In genomic region chr16:24913641-24914392, GRCm38 (mm10) we compare ENCODE assay signal across 10 mouse cellular contexts.
DNase-seq lines count a peak whose midpoint lies in the region; ATAC-seq and TF ChIP-seq lines count a peak whose summit lies in the region.
"Had no signal": no experiment of that assay in that cellular context is flagged by ENCODE, and none has a peak within 500 bp of the region (broad histone marks: within the 10 kb centered on the region; RNA-seq: fewer than 3 reads in every experiment).

No protein-coding gene starts in this region.

- no peaks in the 10 kb centered on the region for H3K9me3 ChIP-seq in heart, embryonic 13.5 days
- H3K9me3 ChIP-seq in liver, postnatal 0 days (ENCODE audit: low read length): no peaks in the 10 kb centered on the region
- H3K9me3 ChIP-seq: limb, embryonic 13.5 days had no signal

- no peak for ATAC-seq in heart, embryonic 13.5 days (ENCODE audit: extremely low read depth, insufficient number of reproducible peaks, low FRiP score, low TSS enrichment)
- no peak for ATAC-seq in liver, postnatal 0 days

- H3K9ac ChIP-seq in heart, embryonic 13.5 days: no peak overlapping the region
- no peak overlapping the region for H3K9ac ChIP-seq in liver, postnatal 0 days (replicated peaks)
- H3K9ac ChIP-seq: limb, embryonic 13.5 days had no signal

- H3K27ac ChIP-seq in heart, embryonic 13.5 days (replicated peaks): peak overlapping the region; percentile 70
- no peak overlapping the region for H3K27ac ChIP-seq in liver, postnatal 0 days (ENCODE audit: low read depth)
- H3K27ac ChIP-seq: limb, embryonic 13.5 days had no signal

- peak; percentile 69 for DNase-seq in adrenal gland, adult 8-10 months
- no peak for DNase-seq in adrenal gland, postnatal 4 days (ENCODE audit: low spot score in 2 of 2)
- peak; percentile 58 for DNase-seq in kidney, adult 9 months
- DNase-seq in kidney, postnatal 4 days: no peak
- peak; percentile 52 for DNase-seq in skeletal muscle tissue, adult 2 months (ENCODE audit: low read depth, low spot score)
- no peak for DNase-seq in liver, postnatal 0 days
- no peak for DNase-seq in left cerebral cortex, adult 18-20 months (ENCODE audit: low spot score in 2 of 2)

- WGBS in heart, embryonic 13.5 days: 51% methylated on average over 7 of the region's 7 CpGs
- whole genome bisulfite sequencing in liver, postnatal 0 days (ENCODE audit: insufficient replicate concordance): 56% methylated on average over 7 of the region's 7 CpGs

- H3K27me3 ChIP-seq in heart, embryonic 13.5 days (replicated peaks): no peaks in the 10 kb centered on the region
- H3K27me3 ChIP-seq in liver, postnatal 0 days (ENCODE audit: insufficient read depth, low read length): no peaks in the 10 kb centered on the region
- H3K27me3 ChIP-seq: CH12.LX; limb, embryonic 13.5 days had no signal

- no peak overlapping the region for H3K4me3 ChIP-seq in heart, embryonic 13.5 days
- no peak overlapping the region for H3K4me3 ChIP-seq in liver, postnatal 0 days (ENCODE audit: low read depth, low read length)
- H3K4me3 ChIP-seq: limb, embryonic 13.5 days had no signal

- H3K4me2 ChIP-seq in heart, embryonic 13.5 days: no peak overlapping the region
- H3K4me2 ChIP-seq in liver, postnatal 0 days (ENCODE audit: low read depth, low read length): no peak overlapping the region
- H3K4me2 ChIP-seq: limb, embryonic 13.5 days had no signal

- no peak for TF ChIP-seq CTCF in liver, postnatal 0 days (IDR thresholded peaks at IDR 0.05; ENCODE audit: low read depth)

- TF ChIP-seq EP300 in liver, postnatal 0 days (IDR thresholded peaks at IDR 0.05; ENCODE audit: low read depth): no peak

- no peaks in the 10 kb centered on the region for H3K36me3 ChIP-seq in heart, embryonic 13.5 days
- no peaks in the 10 kb centered on the region for H3K36me3 ChIP-seq in liver, postnatal 0 days (replicated peaks; ENCODE audit: insufficient read depth, low read length)
- H3K36me3 ChIP-seq: limb, embryonic 13.5 days had no signal

- H3K4me1 ChIP-seq in heart, embryonic 13.5 days: peaks cover 52% of the 10 kb centered on the region
- peaks cover 6% of the 10 kb centered on the region; the same call in 1 of the 2 replicates for H3K4me1 ChIP-seq in liver, postnatal 0 days (ENCODE audit: insufficient read depth)

Comparison
In these comparisons a context has a peak if more than half of its experiments do, and no peak if none do; other contexts are left out.
1. DNase-seq: peak in adrenal gland, adult 8-10 months (single experiment), kidney, adult 9 months (single experiment) and skeletal muscle tissue, adult 2 months (single experiment); none in adrenal gland, postnatal 4 days (0 of 2), kidney, postnatal 4 days (0 of 2), liver, postnatal 0 days (single experiment) and left cerebral cortex, adult 18-20 months (0 of 2).